Mouse (Mus musculus): ENCODE measurements at regions not wholly inside any gene's neighbourhood (a gene's known extent, or its start where the extent isn't known, plus 50 kb on each side); places are given as distances from the start of the nearest gene placed in this dataset.

GRCm38 (mm10) chr8:92252597-92253375 is 104.6 kb upstream of the Irx5 start:
- TF ChIP-seq POLR2AphosphoS2 (IDR thresholded peaks at IDR 0.05; ENCODE audit: insufficient read length, low read depth) = no peak
- no peak for TF ChIP-seq POLR2A (IDR thresholded peaks at IDR 0.05; ENCODE audit: insufficient read length, low read depth)
- peak in 2 of 3 experiments; percentile 76 to 95 for TF ChIP-seq MYOG (IDR thresholded peaks at IDR 0.05; ENCODE audit: control insufficient read depth in 1 of 3, insufficient read depth in 1 of 3, insufficient read length in 2 of 3, low read depth in 2 of 3)
- TF ChIP-seq USF1 (IDR thresholded peaks at IDR 0.05; ENCODE audit: low read depth) = no peak
- TF ChIP-seq TCF12 (IDR thresholded peaks at IDR 0.05; ENCODE audit: insufficient read depth, poor library complexity, severe bottlenecking) = peak; percentile 82
- no peak for TF ChIP-seq E2F4 (IDR thresholded peaks at IDR 0.05; ENCODE audit: insufficient read depth)
- no peak for TF ChIP-seq MAX (IDR thresholded peaks at IDR 0.05; ENCODE audit: low read depth)
- TF ChIP-seq SRF (IDR thresholded peaks at IDR 0.05; ENCODE audit: control insufficient read depth, insufficient read length, low read depth) = no peak
